Mouse (Mus musculus): ENCODE results near the gene Aqp8.

- TF ChIP-seq CTCF (IDR thresholded peaks at IDR 0.05; ENCODE audit: borderline replicate concordance, extremely low read depth, insufficient read depth, insufficient read length) (no peak), POLR2A (IDR thresholded peaks at IDR 0.05; ENCODE audit: borderline replicate concordance, extremely low read depth, insufficient read depth, insufficient read length, poor library complexity, severe bottlenecking) (no peak)
These were observed 5.9 kb downstream of the Aqp8 start for GRCm38 (mm10) chr7:123467961-123468360.

All from brain, embryonic 14.5 days (tissue).